9 mouse cellular contexts compared by ENCODE assay signal in the genomic region with DNA sequence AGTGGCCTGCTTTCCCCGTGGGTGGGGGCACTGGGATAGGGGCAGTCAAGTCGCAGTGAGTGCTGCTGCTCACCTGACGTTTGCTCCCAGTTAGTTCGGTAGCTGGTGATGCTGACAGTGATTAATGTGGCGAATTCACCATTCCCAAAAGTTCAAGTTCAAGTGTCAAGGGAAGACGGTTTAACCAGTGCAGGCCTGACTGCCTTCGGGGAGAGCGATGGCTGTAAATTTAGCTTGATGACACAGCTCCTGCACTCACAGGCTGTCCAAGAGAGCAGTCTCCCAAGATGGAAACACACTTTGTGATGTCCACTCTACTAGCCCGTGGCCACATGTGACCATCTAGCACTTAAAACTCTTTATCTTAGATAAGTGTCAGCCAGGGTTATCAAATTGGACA. TPM values are rescaled to one million over a fixed set of nuclear protein-coding genes. Genes with fewer than 3 reads are reported as not detected.
DNase-seq lines count a peak whose midpoint lies in the region; ATAC-seq and TF ChIP-seq lines count a peak whose summit lies in the region.
"Had no signal": no experiment of that assay in that cellular context is flagged by ENCODE, and none has a peak within 500 bp of the region (broad histone marks: within the 10 kb centered on the region; RNA-seq: fewer than 3 reads in every experiment).

No protein-coding gene starts in this region.

- 70% methylated on average over 9 of the region's 9 CpGs for WGBS in hindbrain, postnatal 0 days
- WGBS in hindbrain, embryonic 11.5 days = 74% methylated on average over 9 of the region's 9 CpGs
- 44% methylated on average over 9 of the region's 9 CpGs for WGBS in lung, embryonic 15.5 days

- H3K9ac ChIP-seq in hindbrain, postnatal 0 days (replicated peaks; ENCODE audit: low read length) = peak overlapping the region; percentile 19; the same call in 1 of the 2 replicates
- H3K9ac ChIP-seq in hindbrain, embryonic 11.5 days (ENCODE audit: low read depth, low read length) = no peak overlapping the region
- H3K9ac ChIP-seq in lung, embryonic 15.5 days = no peak overlapping the region

- H3K36me3 ChIP-seq in hindbrain, postnatal 0 days (ENCODE audit: insufficient read depth, low read length) = no peaks in the 10 kb centered on the region
- 0 out of 2 replicates have a peak, but pooled peaks cover 3% of the 10 kb centered on the region for H3K36me3 ChIP-seq in hindbrain, embryonic 11.5 days (ENCODE audit: control insufficient read depth, insufficient read depth, low read length)
- H3K36me3 ChIP-seq in lung, embryonic 15.5 days = peaks cover 6% of the 10 kb centered on the region; the same call in 1 of the 2 replicates

- ATAC-seq in hindbrain, postnatal 0 days = no peak
- no peak for ATAC-seq in hindbrain, embryonic 11.5 days (ENCODE audit: low FRiP score)
- ATAC-seq in lung, embryonic 15.5 days (ENCODE audit: borderline replicate concordance, extremely low read depth, low FRiP score, low TSS enrichment) = no peak

- no peaks in the 10 kb centered on the region for H3K9me3 ChIP-seq in hindbrain, postnatal 0 days (ENCODE audit: low read length)
- H3K9me3 ChIP-seq in hindbrain, embryonic 11.5 days (ENCODE audit: control insufficient read depth, low read length) = no peaks in the 10 kb centered on the region
- no peaks in the 10 kb centered on the region for H3K9me3 ChIP-seq in lung, embryonic 15.5 days

- no peaks in the 10 kb centered on the region for H3K27me3 ChIP-seq in hindbrain, postnatal 0 days (ENCODE audit: insufficient read depth, low read length)
- H3K27me3 ChIP-seq in hindbrain, embryonic 11.5 days (ENCODE audit: control insufficient read depth, insufficient read depth, low read length) = no peaks in the 10 kb centered on the region
- H3K27me3 ChIP-seq in lung, embryonic 15.5 days = no peaks in the 10 kb centered on the region

- TF ChIP-seq CTCF in gastrocnemius, adult 2 months (IDR thresholded peaks at IDR 0.05) = no peak
- TF ChIP-seq CTCF in hindbrain, postnatal 0 days (IDR thresholded peaks at IDR 0.05; ENCODE audit: low read depth) = no peak

- peak overlapping the region; percentile 31 for H3K4me3 ChIP-seq in gastrocnemius, adult 2 months
- no peak overlapping the region for H3K4me3 ChIP-seq in hindbrain, postnatal 0 days (ENCODE audit: low read length)
- no peak overlapping the region for H3K4me3 ChIP-seq in hindbrain, embryonic 11.5 days (ENCODE audit: low read depth, low read length)
- H3K4me3 ChIP-seq in lung, embryonic 15.5 days = no peak overlapping the region

- no peak for DNase-seq in gastrocnemius, adult 2 months
- DNase-seq in gastrocnemius, postnatal 10 days = no peak
- no peak for DNase-seq in hindbrain, postnatal 0 days (ENCODE audit: low spot score)
- no peak for DNase-seq in hindbrain, embryonic 11.5 days (ENCODE audit: low spot score)
- no peak for DNase-seq in lung, postnatal 10 days
- DNase-seq in induced T-regulatory cell, adult 2 months (ENCODE audit: low read depth) = peak; percentile 29
- no peak for DNase-seq in left cerebral cortex, adult 11 months (ENCODE audit: low spot score)
- DNase-seq: lung, adult 18-20 months had no signal

- H3K4me2 ChIP-seq in hindbrain, postnatal 0 days (ENCODE audit: low read depth, low read length) = 0 out of 2 replicates have a peak overlapping the region, but pooled peaks have one; percentile 80
- no peak overlapping the region for H3K4me2 ChIP-seq in hindbrain, embryonic 11.5 days (replicated peaks; ENCODE audit: low read depth, low read length)
- H3K4me2 ChIP-seq in lung, embryonic 15.5 days = 0 out of 2 replicates have a peak overlapping the region, but pooled peaks have one; percentile 81

- H3K27ac ChIP-seq in gastrocnemius, adult 2 months = peak overlapping the region; percentile 96
- no peak overlapping the region for H3K27ac ChIP-seq in hindbrain, postnatal 0 days
- no peak overlapping the region for H3K27ac ChIP-seq in hindbrain, embryonic 11.5 days (ENCODE audit: low read depth, low read length)
- no peak overlapping the region for H3K27ac ChIP-seq in lung, embryonic 15.5 days

- H3K4me1 ChIP-seq in hindbrain, postnatal 0 days (ENCODE audit: insufficient read depth, low read length) = peaks cover 19% of the 10 kb centered on the region
- H3K4me1 ChIP-seq in hindbrain, embryonic 11.5 days (replicated peaks; ENCODE audit: control insufficient read depth, insufficient read depth, low read length) = peaks cover 10% of the 10 kb centered on the region; the same call in 1 of the 2 replicates
- H3K4me1 ChIP-seq in lung, embryonic 15.5 days = peaks cover 42% of the 10 kb centered on the region

- intact Hi-C loops in gastrocnemius, adult 2 months (cut with DNase I) = loop anchor here (5.0 kb wide), 1 partner anchor 49 kb away; no protein-coding TSS in a partner anchor

RNA-seq across cellular contexts. Expression of a gene that starts 41.1 kb away (rescaled TPM):
- 10 to 100 TPM; 57.9 to 80.9 TPM for total RNA-seq in gastrocnemius, adult 2 months (2021)
- total RNA-seq in gastrocnemius, postnatal 10 days (2021) = 10 to 100 TPM; 69.5 to 75.7 TPM
- total RNA-seq in hindbrain, postnatal 0 days (2014; rRNA removed) = 108 and 118 TPM in 2 replicates
- 162 and 163 TPM in 2 replicates for polyA plus RNA-seq in hindbrain, postnatal 0 days (2015; fragmentation: Nextera tagmentation; extraction: Ambion mirVana)
- 162 and 172 TPM in 2 replicates for polyA plus RNA-seq in hindbrain, embryonic 11.5 days (2014; fragmentation: Nextera tagmentation; extraction: Ambion mirVana)
- polyA plus RNA-seq in lung, embryonic 15.5 days (2015; fragmentation: Nextera tagmentation; extraction: Ambion mirVana) = 167 and 171 TPM in 2 replicates
